Mouse (Mus musculus) retina, postnatal 7 days (tissue): ENCODE data around the gene Zc3h6.
"Not testable (repeated sequence)": the region's sequence is repeated elsewhere in the genome, so short reads cannot be mapped to it uniquely, and the experiment has no call there.

Experiments
- DNase-seq: peaks from one replicate; pipeline ENCODE4 v3.0.0-alpha.2; 2012; ENCODE audit warnings: low read depth, low spot score

Gene Zc3h6

DNA sequence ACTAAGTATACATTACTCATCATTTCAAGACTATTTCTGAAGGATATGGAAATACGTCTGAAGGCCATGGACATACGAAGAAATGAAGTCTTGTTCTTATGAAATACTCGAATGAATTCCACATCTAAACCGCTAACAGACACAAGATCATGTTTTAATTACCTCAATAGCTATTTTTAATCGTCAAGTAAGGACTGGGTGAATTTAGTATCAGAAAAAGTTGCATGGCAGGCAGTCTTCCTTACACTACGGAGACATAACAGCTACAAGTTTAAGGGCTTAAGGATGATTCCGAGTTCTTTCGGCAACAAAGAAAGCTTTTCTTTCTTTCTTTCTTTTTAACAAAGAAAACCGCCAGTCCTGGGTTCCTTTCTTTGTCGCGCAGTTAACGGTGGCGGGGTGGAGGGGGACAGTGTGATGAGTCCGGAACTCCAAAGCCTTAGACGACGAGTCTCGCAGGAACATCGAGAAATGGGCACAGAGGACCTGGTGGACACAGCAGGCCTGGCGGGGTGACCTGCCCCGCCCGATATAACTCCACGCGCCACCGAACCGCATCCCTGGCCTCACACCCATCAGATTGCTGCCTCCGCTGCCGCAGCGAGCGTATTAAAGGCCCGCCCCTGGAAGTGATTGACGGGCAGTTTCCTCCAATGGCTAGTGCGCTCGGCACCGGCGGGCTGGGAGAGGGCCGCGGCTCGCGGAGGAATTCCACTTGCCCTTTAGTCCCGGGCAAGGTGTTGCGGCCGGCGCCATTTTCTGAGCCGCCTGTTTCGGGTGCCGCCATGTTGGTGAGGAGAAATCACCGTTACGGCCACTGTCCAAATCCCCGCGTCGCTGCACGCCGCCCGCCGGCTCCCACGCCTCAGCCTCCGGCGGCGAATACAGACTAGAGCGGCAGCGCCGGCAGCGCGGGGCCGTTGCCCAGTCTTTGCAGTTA, at the start of gene Zc3h6:
Zc3h6 (plus strand) TSS at position 762 of the 940 bp plus-strand sequence.
- peak; percentile 99 for DNase-seq

DNA sequence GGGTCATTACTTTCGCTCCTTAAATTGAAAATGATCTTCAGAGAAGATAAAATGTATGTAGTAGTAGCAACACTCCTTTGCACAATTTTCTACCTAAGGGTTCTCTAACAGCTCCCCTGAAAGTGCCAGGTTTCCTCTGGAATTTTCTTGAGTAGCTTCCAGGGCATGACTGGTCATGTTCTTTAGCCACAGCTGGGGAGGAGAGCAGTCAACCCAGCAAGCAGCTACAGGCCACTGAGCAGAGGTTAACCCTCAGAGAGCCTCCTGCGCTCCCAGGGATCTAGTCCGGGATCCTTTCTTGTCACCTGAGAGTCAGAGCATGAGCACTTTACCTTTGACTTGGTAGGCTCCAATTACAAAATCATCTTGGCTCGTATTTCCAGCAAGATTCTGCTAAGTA, 42.4 kb upstream of the Zc3h6 start:
- no peak for DNase-seq

DNA sequence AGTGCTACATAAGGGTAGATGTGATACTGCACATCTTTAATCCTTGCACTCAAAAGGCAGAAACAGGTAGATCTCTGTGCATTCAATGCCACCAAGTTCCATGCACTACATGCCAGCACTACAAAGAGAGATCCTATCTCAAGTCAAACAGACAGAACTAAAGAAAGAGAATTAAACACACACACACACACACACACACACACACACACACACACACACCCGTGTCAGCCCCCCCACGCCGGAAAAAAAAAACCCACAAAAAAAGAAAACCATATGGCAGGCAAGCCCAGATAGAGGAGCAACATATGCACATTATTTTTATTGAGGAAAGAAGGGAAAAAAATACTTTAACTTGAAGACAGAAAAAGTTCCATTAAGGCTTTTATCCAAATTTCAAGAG, 38.8 kb upstream of the Zc3h6 start:
- no peak for DNase-seq

DNA sequence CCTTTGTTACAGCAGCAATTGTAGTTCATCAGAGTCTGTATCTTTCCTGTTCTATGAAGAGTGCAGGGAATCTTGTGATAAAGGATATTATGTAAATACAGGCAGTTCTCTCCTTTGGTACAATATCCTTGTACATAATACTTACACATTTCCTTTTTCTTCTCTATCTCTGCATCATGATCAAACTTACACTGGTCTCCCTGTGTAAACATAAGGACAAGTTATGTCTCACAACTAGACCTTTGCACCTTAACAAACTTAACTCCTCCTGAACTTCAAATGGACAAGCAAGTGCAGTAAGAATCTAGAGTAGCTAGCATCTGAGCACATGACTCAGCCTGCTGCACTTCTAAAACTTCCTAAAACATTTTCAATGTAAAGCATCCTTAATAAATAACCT, 36.5 kb upstream of the Zc3h6 start:
- DNase-seq, result no peak

DNA sequence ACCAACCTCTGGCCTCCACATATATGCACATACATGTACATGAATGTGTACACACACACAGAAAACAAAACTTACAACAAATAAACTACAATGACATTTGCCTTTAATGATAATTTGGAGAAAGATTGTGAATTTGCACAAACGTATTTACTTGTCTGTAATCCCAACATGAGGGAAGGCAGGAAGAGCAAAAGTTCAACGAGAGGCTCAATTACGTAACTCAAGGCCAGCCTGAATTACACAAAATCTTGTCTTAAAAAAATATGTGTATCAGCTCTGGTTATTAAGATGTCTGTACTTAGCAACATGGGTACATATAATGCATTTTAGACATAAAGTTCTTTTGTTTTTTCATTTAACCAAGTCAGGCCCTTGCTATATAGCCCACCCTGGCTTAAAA, 30.9 kb upstream of the Zc3h6 start:
- no peak for DNase-seq

DNA sequence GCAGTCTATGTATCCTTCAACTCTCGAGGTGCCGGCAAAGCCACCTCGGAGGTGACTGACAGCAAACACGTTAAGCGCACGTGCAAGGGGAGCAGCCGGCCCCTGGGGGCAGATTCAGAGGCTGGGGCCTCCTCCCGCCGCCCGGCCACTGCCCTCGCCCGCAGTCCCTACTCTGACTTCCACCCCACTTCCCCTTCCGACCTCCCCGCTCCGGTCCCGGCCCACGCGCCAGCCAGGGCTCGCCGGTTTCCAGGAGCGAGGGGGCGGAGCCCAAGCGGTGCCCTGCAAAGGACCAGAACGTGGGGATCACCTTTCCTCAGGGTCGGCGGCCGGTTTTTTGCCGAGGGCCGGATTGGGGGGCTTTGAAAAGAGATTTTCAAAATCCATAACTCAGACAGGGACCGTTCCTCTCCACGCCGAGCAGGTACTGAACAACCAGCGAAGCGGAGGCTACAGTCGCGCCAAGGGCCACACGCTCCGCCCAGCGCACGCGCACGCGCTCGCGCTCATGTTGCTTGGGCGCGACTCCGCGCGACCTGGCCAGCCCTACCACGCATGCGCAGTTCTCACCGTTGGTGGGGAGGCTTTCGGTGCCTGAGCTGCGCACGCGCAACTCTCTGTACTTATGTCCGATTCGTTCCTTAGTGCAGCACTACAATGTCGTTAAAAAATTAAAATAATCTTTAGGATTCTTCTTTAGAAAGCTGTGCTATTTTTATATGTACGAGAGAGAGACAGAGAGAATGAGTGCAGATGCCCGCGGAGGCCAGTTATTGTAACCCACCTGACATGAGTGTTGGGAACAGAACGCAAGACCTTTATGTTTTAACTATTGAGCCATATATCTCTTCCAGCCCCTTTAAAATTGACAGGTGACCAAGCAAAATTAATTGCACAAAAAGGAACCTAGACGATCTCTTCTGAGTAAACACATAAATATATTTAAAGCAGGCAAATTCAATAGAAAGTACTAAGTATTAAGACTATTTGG, 23.4 kb upstream of the Zc3h6 start, which contains the start of gene Zc3h8:
Zc3h8 (minus strand) TSS at position 540 of the 991 bp plus-strand sequence.
- peak; percentile 96 for DNase-seq

DNA sequence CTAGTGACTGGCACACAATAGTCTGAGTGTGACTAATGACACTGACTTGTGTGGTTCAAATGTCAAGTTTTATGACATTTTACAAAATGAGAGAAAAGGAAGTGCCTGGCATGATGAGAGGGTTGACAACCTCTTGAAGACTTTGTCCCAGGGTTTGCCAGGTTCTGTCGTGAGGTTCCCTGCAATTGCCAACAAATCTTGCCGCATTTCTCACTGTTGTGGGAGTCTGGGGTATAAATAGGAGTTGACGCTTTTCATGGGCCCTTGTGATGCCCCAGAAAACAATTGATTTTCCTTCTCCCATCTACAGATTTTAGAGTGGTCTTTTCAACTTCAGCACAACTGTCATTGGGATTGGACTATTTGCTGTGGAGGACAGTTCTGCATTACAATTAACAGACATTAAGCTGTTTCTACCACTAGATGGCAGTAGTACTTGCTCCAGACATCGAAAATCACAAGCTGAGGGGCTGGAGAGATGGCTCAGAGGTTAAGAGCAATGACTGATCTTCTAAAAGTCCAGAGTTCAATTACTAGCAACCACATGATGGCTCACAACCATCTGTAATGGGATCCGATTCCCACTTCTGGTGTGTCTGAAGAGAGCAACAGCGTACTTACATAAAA, 19.1 kb upstream of the Zc3h6 start:
- DNase-seq, result peak; percentile 51

DNA sequence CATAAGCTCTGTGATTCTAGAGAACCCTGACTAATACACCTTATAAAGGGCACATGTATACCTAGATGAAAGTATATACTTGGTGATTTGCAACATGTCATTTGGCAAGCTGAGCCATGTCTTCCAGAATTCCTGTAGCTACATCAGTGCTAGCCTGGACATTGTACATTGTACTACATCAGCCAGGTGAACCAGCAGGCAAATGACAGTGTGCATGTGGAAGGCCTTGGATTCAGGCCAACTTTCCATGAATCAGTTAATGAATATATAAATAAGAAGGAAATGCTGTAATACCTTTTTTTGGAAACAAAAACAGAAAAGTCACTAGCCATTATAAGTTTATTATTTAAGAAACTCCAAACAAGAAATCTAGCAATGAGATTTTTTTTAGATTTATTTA, 13.0 kb upstream of the Zc3h6 start:
- DNase-seq, result no peak

DNA sequence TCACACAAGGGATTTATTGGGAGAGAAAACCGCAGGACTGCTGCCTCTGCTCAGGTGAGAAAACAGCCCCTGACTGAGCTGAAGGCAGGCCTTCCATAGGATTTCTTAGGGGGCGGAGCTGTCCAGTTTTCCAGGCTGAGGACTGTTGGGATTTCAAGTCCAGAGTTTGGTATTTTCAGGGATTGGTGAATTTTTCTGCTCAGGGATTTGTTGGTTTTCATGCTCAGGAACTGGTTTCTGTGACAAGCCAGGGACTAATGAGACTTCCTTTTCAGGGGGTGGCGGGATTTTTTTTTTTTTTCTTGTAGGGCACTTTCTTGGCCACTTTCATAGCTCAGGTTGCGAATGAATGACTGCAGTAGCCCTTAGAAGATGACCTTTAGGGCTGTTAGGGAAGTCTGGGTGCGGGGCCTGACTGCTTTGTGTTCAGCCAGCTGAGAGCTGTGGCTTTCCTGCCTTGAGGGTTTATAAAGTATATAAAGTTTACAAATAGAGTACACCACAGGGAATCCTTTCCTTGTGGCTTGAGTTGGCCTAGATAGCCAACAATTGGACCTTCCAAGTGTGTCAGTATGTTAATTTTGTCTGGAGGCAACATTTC, 1.6 kb upstream of the Zc3h6 start:
- no peak for DNase-seq

DNA sequence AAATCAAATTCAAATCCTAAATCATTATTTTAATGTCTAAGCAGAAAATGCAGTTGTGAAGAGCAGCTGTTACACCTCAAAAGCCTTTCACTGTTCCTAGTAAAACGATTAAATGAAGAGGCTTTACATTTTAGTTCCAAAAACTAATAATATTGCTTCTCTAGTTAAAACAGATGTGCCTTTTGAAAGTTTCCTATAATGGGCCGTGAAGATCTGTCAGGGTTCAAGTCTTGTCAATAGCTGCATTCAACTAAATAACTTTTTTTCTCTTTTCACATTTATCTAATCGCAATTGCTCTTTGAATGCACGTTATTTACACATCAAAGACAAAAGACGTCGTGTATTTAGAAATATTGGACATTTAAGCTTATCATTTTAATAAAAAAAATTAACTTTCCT, 966 bp upstream of the Zc3h6 start:
- no peak for DNase-seq

DNA sequence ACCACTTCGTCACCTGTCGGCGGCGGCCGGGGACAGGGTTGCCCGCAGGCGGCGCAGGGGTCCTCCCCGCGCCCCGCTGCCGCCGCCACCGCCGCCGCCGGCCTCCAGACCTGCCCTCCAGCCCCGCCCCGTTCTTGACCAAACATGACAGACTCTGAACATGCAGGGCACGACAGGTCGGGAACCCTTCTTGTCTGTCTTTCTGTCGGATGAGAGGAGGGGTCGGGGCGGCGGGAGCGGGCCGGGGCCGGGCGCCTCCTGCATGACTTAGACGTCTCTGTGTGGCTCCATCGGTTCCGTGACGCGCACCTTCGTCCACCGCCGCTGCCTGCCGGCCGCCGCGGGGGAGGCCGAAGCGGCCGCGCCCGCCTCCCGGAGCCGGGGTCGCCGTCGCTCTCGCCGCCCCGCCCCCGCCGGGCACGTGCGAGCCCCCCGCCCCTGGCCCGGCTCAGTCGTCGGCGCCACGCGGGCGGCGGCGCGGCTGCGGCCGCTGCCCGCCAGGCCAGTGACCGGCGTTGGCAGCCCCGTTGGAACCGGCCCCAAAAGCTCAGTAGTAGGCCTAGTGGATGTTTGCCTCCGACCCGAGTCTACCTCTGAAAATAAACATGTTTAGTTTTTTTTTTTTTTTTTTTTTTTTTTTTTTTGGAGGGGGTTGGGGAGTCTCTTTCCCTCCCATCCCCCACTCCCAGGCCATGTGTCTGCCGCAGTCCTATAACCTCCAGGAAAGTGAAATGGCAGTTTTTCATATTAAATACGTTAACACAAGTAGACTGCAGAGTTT, 649 bp downstream of the Zc3h6 start, which contains the start of gene Gm10762:
Gm10762 (minus strand) TSS at position 65 of the 781 bp plus-strand sequence.
- peak; percentile 49 for DNase-seq

DNA sequence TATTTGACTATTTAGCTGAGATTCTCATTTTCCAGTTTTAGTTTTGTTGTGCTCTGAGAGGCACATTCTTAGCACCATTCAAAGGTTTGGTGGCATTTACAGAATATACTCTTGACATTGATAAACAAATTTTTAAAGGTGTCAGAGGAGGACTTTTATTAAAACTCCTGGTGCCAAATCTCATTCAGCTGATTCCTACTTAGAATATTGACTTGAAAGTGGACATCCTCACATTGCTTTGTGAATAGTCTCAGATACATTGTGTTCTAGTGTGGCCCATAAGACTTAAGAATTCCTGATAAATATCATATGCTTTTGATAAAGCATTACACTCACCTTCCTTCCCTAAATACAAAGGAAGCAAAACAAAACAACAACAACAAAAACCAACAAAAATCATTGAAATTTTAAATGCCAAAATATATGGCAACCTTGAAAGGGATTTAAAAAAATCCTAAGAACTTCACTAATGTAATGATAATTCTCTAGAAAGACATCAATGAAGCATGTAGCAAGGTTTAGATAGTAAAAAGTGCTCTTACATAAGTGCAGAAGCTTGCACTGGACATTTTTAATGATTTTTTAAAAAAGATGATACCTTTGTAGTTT, 1.4 kb downstream of the Zc3h6 start:
- DNase-seq, result no peak

DNA sequence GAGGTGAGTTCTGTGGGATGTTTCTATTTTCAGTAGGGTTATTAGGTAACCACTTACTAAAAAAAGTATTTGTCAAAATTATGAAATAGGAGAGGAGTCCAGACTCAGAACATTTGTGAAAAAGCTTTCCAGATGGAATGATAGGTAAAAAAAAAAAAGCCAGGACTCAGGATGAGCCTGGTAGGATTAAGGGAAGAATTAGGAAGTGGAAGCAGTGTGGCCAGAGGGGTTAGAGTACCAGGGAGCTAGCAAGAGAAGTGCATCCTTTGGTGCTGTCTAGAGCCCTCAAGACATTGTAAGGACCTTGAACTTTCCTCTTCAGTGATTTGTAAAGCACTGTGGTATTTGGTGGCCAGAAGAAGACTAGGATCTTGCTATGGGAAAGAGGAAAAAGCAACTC, 5.1 kb downstream of the Zc3h6 start:
- DNase-seq, result no peak

DNA sequence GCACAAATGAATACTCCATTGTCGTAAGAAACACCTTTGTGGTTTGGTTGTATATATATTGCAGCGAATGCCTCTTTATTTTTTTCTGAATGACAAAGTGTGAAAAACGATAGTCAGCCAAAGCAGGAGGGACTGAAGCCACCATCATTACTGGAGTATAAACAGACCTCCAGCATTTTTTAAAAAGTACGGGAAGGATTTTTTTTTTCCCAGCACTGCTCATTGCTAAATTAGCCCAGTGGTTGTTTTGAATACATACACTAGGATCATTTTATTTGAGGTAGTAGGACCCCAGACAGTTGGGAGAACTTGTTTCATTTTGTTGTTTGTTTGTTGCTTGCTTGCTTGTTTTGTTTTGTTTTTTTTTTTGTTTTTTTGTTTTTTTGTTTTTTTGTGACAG, 8.4 kb downstream of the Zc3h6 start:
- no peak for DNase-seq

DNA sequence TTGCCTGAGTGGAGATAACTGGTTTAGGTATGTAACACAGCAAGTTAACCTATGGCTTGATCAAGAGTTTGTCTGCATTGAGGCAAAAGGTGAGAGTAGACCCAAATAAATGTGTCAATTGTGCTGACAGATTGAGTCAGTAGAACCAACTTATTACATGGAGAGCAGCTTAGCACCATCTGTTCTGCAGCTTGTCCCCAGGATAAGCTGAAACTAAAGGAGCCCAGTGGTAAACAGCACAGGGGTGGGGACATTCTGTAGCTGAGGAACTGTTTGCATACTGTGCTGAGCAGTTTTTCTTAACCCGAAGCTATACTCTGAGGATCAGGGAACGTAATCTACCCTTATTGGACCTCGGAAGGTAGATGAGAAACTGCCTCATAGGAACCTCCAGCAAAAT, 17.5 kb downstream of the Zc3h6 start:
- peak; percentile 21 for DNase-seq

DNA sequence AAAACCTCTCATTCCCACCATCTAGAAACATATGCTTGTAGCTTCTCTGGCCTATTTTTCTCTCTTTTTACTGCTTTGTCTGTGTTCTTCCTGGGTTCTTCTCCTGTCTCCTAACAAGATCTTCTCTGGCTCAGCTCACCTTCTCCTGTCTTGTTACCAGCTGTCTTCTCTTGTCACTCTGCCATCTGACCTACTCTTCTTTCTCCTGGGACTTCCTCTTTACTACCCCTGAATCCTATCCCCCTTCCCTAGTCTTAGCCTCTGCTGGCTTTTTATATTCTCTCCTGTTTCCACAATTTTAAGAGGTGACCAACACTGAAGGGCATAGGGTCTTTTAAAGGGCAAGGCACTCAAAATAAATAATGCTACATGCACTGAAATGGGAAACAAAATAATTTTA, 37.7 kb downstream of the Zc3h6 start:
- DNase-seq, result no peak

DNA sequence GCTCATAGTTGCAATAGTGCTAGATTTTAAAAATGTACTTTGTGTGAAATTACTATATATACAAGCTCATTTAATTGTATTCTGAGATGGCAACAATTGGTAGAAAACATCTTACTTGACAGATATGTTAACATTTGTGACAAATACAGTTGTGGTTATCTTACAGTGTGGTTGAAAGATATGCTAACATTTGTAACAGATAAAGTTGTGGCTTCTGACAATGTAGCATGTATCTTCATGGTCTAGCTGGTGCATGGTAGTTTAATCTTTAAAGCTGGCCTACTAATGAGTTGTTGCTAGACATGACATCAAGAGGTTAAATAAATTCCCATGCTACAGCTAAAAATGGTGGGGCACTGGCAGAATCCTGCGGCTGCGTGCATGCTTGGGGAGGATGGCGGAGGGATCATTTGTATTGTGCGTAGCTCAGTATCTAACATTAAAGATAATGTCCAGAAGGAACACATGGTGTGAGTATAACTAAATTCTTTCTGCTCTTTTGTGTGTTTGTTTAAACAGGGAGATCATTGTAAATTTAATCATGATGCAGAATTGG, 39.1 kb downstream of the Zc3h6 start:
- DNase-seq, result no peak

DNA sequence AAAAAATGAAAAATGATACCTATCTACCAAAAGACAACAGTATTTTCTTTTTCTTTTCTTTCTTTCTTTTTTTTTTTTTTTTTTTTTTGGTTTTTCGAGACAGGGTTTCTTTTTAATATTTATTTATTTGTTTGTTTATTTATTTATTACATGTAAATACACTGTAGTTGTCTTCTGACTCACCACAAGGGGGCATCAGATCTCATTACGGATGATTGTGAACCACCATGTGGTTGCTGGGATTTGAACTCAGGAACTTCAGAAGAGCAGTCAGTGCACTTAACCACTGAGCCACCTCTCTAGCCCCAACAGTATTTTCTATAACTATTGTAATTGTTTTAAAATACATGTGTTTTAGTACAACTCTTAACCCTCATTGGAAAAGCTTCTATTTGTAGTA, 41.7 kb downstream of the Zc3h6 start:
- DNase-seq, result not testable (repeated sequence)

DNA sequence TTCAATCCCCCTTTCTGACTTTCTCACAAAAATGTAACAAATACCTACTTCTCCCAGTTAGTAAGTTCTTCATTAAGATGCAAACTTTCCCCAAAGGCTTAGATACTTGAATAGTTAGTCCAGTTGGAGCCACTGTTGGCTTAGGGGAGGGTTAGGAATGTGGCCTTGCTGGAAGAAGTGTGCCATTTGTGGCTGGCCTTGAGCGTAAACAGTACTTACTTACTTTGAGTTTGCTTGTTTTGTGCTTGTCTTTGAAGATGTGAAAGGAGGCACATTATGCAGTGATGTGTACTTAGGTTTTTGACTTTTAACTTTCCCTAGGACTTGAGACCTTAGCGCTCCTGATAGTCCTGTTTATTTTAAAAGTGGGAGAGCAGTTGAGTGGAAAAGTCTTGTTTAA, 52.9 kb downstream of the Zc3h6 start:
- DNase-seq, result no peak

DNA sequence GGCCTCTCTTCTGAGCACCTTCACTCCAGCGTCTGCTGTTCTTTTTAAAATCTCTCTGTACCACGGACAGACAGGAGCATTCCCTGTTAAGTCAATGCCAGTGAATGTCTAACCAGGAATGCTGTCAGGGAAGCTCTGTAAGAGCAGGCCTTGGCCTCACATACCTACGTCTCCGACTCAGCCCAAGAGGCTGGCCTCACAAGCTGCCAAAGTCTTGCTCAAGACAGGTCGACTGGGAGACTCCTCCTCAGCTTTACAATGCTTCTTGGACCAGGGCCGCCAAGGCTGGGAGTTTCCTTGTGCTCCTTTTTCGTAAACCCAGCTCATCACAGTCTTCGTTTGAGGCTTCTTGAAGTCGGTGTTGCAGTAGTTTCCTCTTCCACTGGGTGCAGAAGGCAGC, 57.6 kb downstream of the Zc3h6 start:
- DNase-seq, result no peak
